Mouse (Mus musculus) small intestine, adult 2 months (tissue): ENCODE results near the gene Tsacc.
"Not testable (repeated sequence)": the region's sequence is repeated elsewhere in the genome, so short reads cannot be mapped to it uniquely, and the experiment has no call there.

ENCODE experiments used
- CTCF ChIP-seq: fragments of 200-500 bp; IDR thresholded peaks from 2 replicates; pipeline ENCODE4 v1.5.1; 2012; ENCODE audit warnings: low read depth, mild to moderate bottlenecking, control low read depth, inconsistent platforms, low read length, moderate library complexity, mixed read lengths; ENCODE audit not compliant: insufficient replicate concordance, insufficient read length; ENCODE audit errors: extremely low read depth
- POLR2A ChIP-seq: fragments of 200-500 bp; IDR thresholded peaks from 2 replicates; pipeline ENCODE4 v1.6.1; 2012; ENCODE audit warnings: low read depth, mild to moderate bottlenecking, control low read depth, inconsistent platforms, low read length, moderate library complexity

DNA sequence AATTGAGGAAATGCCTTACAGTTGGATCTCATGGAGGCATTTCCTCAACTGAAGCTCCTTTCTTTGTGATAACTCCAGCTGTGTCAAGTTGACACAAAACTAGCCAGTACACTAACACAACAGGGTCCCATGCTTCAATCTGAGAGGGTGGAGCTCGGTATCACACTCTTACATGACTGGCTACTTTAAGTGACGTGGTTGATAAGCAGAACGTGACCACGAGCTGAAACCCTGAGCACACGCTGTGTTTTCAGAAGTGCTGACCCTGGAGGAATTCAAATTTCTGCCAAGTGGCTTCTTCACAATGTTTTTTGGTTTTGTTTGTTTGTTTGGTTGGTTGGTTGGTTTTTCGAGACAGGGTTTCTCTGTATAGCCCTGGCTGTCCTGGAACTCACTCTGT is 28.8 kb downstream of the Tsacc start:
- not testable (repeated sequence) for TF ChIP-seq CTCF, POLR2A
